Mouse (Mus musculus) erythroblast, embryonic 14.5 days (primary cell): Measurements from ENCODE around the gene Zfp68.

Source experiments
- GATA1 ChIP-seq: IDR thresholded peaks from 2 replicates; pipeline ENCODE4 v1.6.1; 2012; ENCODE audit warnings: low read length, inconsistent platforms, mixed read lengths
- TAL1 ChIP-seq: IDR thresholded peaks from 3 replicates; pipeline ENCODE4 v1.6.1; 2012; ENCODE audit warnings: low read length, inconsistent platforms, mixed read lengths

- TF ChIP-seq TAL1 (no peak), GATA1 (no peak)
Observed at GRCm38 (mm10) chr5:138636486-138636885, 16.9 kb upstream of the Zfp68 start.
